Mouse (Mus musculus): ENCODE measurements around the gene Rabgap1l. TPM values are rescaled to one million over a fixed set of nuclear protein-coding genes. Genes with fewer than 3 reads are reported as not detected.

Rabgap1l gene
- polyA plus RNA-seq, 1 experiment from 2014 or later, result 20.5 TPM

DNA sequence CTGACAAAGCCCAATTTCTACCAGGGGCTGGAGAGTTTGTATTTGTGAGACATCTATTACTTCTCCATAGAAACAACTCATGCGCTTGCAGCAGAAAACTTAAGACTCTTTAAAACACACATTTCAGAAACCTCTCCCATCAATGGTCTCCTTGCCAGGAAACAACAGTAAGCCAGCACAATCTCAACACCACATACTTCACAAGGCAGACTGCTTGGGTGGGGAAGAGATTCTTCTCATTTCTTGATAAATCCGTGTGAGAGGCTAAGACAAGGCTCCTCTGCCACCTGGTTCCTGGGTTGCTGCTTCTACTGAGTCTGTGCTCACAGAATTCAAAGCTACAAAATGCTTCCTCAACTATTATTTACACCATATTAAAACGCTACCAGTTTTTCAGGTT lies 543.2 kb downstream of the Rabgap1l start:
- no peak overlapping the region for H3K4me2 ChIP-seq
- no peak overlapping the region for H3K9ac ChIP-seq
- no peaks in the 10 kb centered on the region for H3K9me3 ChIP-seq
- no peaks in the 10 kb centered on the region for H3K27me3 ChIP-seq
- H3K4me3 ChIP-seq, result no peak overlapping the region
- 78% methylated on average over 3 of the region's 3 CpGs for WGBS
- ATAC-seq (ENCODE audit: low read depth), result no peak
- H3K27ac ChIP-seq (replicated peaks), result no peak overlapping the region
- no peaks in the 10 kb centered on the region for H3K4me1 ChIP-seq (replicated peaks)
- H3K36me3 ChIP-seq, result no peaks in the 10 kb centered on the region

DNA sequence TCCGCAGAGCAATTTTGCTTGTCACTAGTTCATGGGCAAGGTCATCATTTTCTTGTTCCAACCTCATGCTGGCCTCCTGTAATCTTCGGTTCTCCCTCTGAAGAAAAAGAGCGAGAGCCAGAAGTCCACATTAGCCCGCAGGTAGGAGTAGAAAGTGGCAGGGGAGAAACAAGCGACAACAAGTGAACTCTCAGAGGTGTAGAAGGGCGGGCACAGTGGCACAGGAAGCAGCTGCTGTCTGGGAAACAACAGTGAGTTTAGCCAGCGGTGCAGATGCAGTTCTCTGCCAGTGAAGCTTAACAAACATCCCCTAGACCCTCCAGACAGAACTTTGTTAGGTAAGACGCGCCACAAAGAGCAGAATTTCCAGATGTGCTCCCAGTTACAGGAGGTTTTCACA lies 545.5 kb downstream of the Rabgap1l start:
- H3K4me3 ChIP-seq, result no peak overlapping the region
- no peak overlapping the region for H3K4me2 ChIP-seq
- no peak overlapping the region for H3K9ac ChIP-seq
- H3K9me3 ChIP-seq, result no peaks in the 10 kb centered on the region
- H3K27ac ChIP-seq (replicated peaks), result no peak overlapping the region
- no peaks in the 10 kb centered on the region for H3K4me1 ChIP-seq (replicated peaks)
- H3K36me3 ChIP-seq, result no peaks in the 10 kb centered on the region
- no peak for ATAC-seq (ENCODE audit: low read depth)
- H3K27me3 ChIP-seq, result no peaks in the 10 kb centered on the region
- WGBS, result 84% methylated on average over 9 of the region's 9 CpGs

DNA sequence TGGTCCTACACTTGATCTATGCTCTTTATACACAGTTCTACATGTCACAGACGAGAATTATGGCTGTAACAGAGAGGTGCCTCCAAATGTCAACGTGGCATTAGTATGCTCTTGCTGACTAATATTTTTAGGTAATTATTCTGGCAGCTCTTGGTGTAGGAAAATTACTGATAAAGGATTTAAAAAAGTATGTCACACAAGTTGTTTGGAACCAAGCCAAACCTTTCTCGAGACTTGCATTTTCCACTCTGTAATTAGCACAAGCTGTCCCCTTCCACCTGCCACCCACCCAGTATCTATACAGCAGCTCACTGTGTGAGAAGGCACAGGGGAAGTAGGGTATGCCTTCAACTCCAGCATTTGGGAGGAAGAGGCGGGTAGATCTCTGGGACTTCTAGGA lies 546.2 kb downstream of the Rabgap1l start:
- H3K27me3 ChIP-seq, result no peaks in the 10 kb centered on the region
- no peaks in the 10 kb centered on the region for H3K9me3 ChIP-seq
- no peaks in the 10 kb centered on the region for H3K36me3 ChIP-seq
- WGBS, result 74% methylated on average over 4 of the region's 4 CpGs
- no peaks in the 10 kb centered on the region for H3K4me1 ChIP-seq (replicated peaks)
- no peak overlapping the region for H3K4me3 ChIP-seq
- no peak overlapping the region for H3K4me2 ChIP-seq
- no peak overlapping the region for H3K9ac ChIP-seq
- no peak for ATAC-seq (ENCODE audit: low read depth)
- no peak overlapping the region for H3K27ac ChIP-seq (replicated peaks)

DNA sequence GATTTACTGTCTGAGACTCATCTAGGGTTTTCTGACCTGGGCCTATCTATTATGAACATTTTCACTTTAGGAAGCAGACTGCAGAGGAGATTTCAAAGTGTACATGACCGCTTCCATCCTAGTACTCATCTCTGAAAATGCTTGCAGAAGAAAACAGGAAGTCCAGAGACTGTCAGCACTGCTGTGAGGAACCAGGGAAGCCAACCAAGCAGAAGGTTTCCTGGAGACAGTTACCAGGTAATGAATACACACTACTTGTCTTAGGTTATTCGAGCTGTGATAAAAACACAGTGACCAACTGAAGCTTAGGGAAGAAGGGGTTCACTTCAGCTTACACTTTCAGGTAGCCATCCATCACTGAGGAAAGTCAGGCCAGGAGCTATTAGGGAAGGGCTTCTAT lies 547.1 kb downstream of the Rabgap1l start:
- H3K27ac ChIP-seq (replicated peaks), result no peak overlapping the region

DNA sequence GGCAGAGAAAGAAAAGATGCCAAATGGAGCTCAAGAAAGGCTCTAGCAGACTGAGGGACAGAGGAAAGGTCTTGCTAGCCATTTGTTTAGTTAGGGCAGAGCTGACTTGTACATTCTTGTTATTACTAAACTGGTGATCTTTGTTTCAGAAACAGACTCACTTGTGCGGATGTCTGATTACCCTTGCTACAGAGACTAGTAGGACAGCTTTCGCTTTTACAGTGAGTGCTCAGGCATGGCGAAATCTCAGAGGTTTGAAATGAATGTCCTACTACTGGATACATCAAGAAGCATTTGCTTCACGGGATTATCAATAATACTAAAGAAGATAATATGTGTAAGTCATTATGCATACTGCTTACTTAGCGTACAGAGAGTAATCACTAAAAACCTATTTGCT lies 548.3 kb downstream of the Rabgap1l start:
- Histone ChIP-seq H3K4me3 (no peak overlapping the region), H3K4me2 (no peak overlapping the region), H3K9me3 (no peaks in the 10 kb centered on the region), H3K36me3 (no peaks in the 10 kb centered on the region), H3K9ac (no peak overlapping the region), H3K4me1 (replicated peaks) (no peaks in the 10 kb centered on the region), H3K27me3 (no peaks in the 10 kb centered on the region), H3K27ac (replicated peaks) (no peak overlapping the region)
- WGBS, result 90% methylated on average over 5 of the region's 5 CpGs
- ATAC-seq (ENCODE audit: low read depth), result no peak

More for the DNA sequence above, 547.1 kb downstream of the Rabgap1l start:
- Histone ChIP-seq H3K27me3 (no peaks in the 10 kb centered on the region), H3K9me3 (no peaks in the 10 kb centered on the region), H3K9ac (no peak overlapping the region), H3K36me3 (no peaks in the 10 kb centered on the region), H3K4me2 (no peak overlapping the region), H3K4me3 (no peak overlapping the region), H3K4me1 (replicated peaks) (no peaks in the 10 kb centered on the region)
- WGBS, result 85% methylated on average over 2 of the region's 2 CpGs
- ATAC-seq (ENCODE audit: low read depth), result no peak

DNA sequence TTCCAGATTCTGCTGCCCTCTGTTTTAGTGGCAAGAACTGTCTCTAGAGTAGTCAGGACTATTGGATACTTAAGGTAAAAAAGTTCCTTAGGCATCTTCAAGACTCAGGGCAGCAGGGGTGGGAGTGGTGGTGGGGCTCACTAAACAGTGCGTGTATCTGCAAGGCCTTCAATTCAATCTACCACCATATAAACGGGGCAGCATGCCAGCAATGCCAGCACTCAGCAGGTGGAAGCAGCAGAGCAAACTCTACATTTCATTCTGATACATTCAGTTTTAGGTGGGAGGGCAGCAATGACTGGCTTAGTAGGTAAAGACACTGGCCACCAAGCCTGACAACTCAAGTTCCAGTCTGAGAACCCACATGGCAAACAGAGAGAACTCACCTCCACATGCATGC lies 552.9 kb downstream of the Rabgap1l start:
- Histone ChIP-seq H3K27ac (replicated peaks) (no peak overlapping the region), H3K36me3 (0 out of 2 replicates have a peak, but pooled peaks cover 3% of the 10 kb centered on the region), H3K4me2 (no peak overlapping the region), H3K9me3 (no peaks in the 10 kb centered on the region), H3K4me1 (replicated peaks) (no peaks in the 10 kb centered on the region), H3K9ac (no peak overlapping the region), H3K4me3 (no peak overlapping the region), H3K27me3 (no peaks in the 10 kb centered on the region)
- ATAC-seq (ENCODE audit: low read depth), result no peak
- WGBS, result 88% methylated on average over 2 of the region's 2 CpGs

DNA sequence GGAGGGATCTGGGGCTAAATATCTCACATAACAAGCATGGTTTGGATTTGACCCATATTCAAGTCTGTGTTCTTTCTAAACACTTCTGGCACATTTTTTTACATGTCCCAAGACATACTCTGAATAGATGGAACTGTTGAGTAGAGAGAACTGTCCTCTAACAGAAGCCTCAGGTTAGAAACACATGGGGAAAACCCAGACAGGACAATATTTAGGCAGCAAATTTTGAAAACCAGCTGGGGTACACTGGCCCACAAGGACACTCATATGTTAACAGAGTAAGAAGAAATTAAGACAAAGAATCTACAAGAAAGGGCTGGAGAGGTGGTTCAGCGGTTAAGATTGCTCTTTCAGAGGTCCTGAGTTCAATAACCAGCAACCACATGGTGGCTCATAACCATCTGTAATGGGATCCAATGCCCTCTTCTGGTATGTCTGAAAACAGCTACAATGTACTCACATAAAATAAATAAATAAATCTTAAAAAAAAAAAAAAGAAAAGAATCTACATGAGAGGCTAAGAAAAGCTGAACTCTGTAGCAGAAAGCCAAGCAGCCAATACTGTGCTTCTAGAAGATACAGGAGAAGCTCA lies 554.1 kb downstream of the Rabgap1l start:
- 89% methylated on average over 1 of the region's 1 CpGs for WGBS
- no peaks in the 10 kb centered on the region for H3K4me1 ChIP-seq (replicated peaks)
- ATAC-seq (ENCODE audit: low read depth), result no peak
- H3K9me3 ChIP-seq, result no peaks in the 10 kb centered on the region
- H3K9ac ChIP-seq, result no peak overlapping the region
- 0 out of 2 replicates have a peak, but pooled peaks cover 3% of the 10 kb centered on the region for H3K36me3 ChIP-seq
- H3K27ac ChIP-seq (replicated peaks), result no peak overlapping the region
- H3K4me3 ChIP-seq, result no peak overlapping the region
- no peak overlapping the region for H3K4me2 ChIP-seq
- H3K27me3 ChIP-seq, result no peaks in the 10 kb centered on the region

DNA sequence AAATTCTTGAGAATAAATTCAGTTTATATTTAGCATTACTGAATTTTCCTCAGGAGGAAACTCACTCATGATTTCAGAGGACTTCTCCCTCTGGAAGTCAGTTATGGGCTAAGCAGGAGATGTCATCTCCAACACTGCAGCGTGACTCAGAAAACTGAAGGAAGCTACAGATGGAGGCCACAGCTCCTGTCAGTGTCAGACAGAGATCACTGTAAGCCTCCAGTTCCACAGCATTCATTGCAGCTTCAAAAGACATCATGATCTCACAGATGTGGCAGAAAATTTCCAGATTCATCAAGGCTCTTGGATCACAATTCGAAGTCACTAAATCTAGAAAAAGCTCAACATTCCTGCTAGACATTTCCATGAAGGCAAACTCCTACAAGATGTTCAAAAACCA lies 555.0 kb downstream of the Rabgap1l start:
- Histone ChIP-seq H3K36me3 (0 out of 2 replicates have a peak, but pooled peaks cover 3% of the 10 kb centered on the region), H3K9ac (no peak overlapping the region), H3K27me3 (no peaks in the 10 kb centered on the region), H3K4me2 (no peak overlapping the region), H3K27ac (replicated peaks) (no peak overlapping the region), H3K4me1 (replicated peaks) (no peaks in the 10 kb centered on the region), H3K9me3 (no peaks in the 10 kb centered on the region), H3K4me3 (no peak overlapping the region)
- WGBS, result 91% methylated on average over 2 of the region's 2 CpGs
- ATAC-seq (ENCODE audit: low read depth), result no peak

DNA sequence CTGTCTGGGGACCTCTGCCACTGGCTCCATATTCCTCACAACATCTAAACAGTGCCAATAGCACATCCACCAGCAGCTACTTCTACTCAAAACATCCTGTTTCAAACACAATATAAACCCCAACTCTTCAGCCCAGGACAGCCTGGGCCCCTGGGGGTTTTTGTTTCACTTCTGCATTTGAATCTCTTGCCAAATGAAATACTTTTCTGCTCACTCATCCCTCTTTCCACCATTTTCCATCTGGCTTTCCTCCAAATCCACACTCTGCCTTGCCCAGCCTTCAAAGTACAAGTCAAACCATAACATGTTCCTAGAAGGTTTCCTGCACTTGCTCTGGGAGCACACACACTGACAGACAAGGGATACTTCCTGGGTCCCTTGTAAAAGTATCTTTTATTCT lies 559.1 kb downstream of the Rabgap1l start:
- ATAC-seq (ENCODE audit: low read depth), result no peak
- no peak overlapping the region for H3K4me3 ChIP-seq
- no peaks in the 10 kb centered on the region for H3K27me3 ChIP-seq
- H3K9ac ChIP-seq, result no peak overlapping the region
- H3K4me1 ChIP-seq (replicated peaks), result no peaks in the 10 kb centered on the region
- H3K9me3 ChIP-seq, result no peaks in the 10 kb centered on the region
- H3K27ac ChIP-seq (replicated peaks), result no peak overlapping the region
- no peaks in the 10 kb centered on the region for H3K36me3 ChIP-seq
- no peak overlapping the region for H3K4me2 ChIP-seq

DNA sequence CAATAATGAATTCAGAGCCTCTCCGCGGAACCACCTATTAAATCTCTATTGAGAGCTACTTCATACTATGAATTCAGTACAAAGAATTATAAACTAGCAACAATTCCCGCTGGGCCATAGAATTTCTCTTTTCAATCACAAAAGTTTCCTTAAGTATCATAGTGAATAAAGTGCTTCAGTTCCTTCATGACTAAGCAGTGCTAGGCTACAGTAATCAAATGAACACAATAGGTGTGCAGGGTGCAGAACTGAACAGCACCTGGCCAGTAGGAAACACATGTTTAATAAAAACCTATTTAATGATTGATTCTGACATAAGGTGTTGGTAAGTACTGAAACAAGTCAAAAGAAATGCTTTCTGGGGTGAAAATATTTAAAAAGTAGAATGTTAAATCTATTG lies 560.9 kb downstream of the Rabgap1l start:
- Histone ChIP-seq H3K4me3 (no peak overlapping the region), H3K9ac (no peak overlapping the region), H3K27ac (replicated peaks) (no peak overlapping the region), H3K4me1 (replicated peaks) (no peaks in the 10 kb centered on the region), H3K36me3 (no peaks in the 10 kb centered on the region), H3K4me2 (no peak overlapping the region), H3K27me3 (no peaks in the 10 kb centered on the region), H3K9me3 (no peaks in the 10 kb centered on the region)
- no peak for ATAC-seq (ENCODE audit: low read depth)
- WGBS, result 71% methylated on average over 3 of the region's 3 CpGs

DNA sequence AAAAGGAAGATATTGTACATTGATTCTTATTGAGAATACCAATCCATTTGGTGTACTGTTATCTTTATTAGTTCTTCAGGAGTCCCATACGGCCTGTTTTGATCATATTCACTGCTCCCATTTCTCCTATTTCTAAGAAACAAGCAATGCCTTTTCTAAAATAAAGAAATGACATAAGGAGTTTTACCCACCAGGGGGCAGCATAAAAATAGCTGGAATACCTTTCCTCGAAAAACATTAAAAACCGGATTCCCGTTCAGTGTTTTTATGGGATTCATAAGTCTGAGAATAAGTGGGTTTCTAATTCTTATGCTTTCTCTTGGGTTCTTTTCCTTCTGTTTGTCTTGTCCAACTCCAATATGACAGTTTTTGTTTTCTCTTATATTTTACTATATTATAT lies 562.0 kb downstream of the Rabgap1l start:
- no peak for ATAC-seq (ENCODE audit: low read depth)
- Histone ChIP-seq H3K4me2 (no peak overlapping the region), H3K4me3 (no peak overlapping the region), H3K27me3 (no peaks in the 10 kb centered on the region), H3K27ac (replicated peaks) (no peak overlapping the region), H3K36me3 (no peaks in the 10 kb centered on the region), H3K9ac (no peak overlapping the region), H3K9me3 (no peaks in the 10 kb centered on the region), H3K4me1 (replicated peaks) (no peaks in the 10 kb centered on the region)
- 53% methylated on average over 4 of the region's 4 CpGs for WGBS

DNA sequence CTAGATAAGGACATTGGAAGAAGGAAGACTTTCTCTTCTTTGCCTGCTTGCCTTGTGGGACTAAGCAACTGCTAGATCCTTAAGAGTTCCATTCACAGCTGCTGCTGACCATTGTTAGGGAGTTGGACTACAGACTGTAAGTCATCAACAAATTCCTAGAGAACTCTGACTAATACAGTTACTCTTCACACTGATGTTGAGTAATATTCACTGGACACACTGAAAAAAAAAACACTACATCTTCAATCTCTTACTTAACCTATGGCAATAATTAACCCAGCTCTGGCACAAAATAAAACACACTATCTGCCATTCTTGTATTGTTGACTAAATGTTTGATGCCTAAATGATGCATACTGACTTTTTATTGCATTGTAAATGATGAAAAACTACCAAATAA lies 565.2 kb downstream of the Rabgap1l start:
- H3K4me1 ChIP-seq (replicated peaks), result no peaks in the 10 kb centered on the region
- ATAC-seq (ENCODE audit: low read depth), result no peak
- H3K4me2 ChIP-seq, result no peak overlapping the region
- no peaks in the 10 kb centered on the region for H3K27me3 ChIP-seq
- H3K36me3 ChIP-seq, result peaks cover 6% of the 10 kb centered on the region; the same call in 1 of the 2 replicates
- H3K9ac ChIP-seq, result no peak overlapping the region
- no peak overlapping the region for H3K4me3 ChIP-seq
- H3K27ac ChIP-seq (replicated peaks), result no peak overlapping the region
- no peaks in the 10 kb centered on the region for H3K9me3 ChIP-seq

DNA sequence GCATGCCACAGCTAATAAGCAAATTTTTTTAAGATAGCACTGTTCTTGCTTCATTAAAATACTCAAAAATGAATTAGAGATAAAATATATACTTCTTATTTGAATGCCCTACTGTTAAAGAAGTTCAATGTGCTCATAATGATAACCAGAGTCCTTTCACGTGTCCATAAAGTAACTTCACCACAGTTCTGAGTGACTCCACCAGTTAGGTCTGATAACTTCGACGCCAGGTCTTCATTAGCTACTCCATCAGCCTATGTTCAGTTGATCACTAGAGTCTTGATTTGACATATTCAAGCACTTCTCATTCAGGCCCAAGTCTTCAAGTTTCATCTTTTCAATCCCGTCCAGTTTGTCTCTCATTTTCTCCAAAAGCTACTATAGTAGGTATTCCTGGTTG lies 565.8 kb downstream of the Rabgap1l start:
- H3K4me1 ChIP-seq (replicated peaks), result no peaks in the 10 kb centered on the region
- no peaks in the 10 kb centered on the region for H3K27me3 ChIP-seq
- ATAC-seq (ENCODE audit: low read depth), result no peak
- no peaks in the 10 kb centered on the region for H3K9me3 ChIP-seq
- H3K36me3 ChIP-seq, result peaks cover 6% of the 10 kb centered on the region; the same call in 1 of the 2 replicates
- H3K4me3 ChIP-seq, result no peak overlapping the region
- no peak overlapping the region for H3K27ac ChIP-seq (replicated peaks)
- H3K4me2 ChIP-seq, result no peak overlapping the region
- WGBS, result 94% methylated on average over 4 of the region's 4 CpGs
- no peak overlapping the region for H3K9ac ChIP-seq

All from neural tube, embryonic 13.5 days (tissue).